Mouse (Mus musculus) gastrocnemius, postnatal 25 days (tissue): ENCODE data around the gene Stom. TPM values are rescaled to one million over a fixed set of nuclear protein-coding genes. Genes with fewer than 3 reads are reported as not detected.

Experiments
- DNase-seq: peaks from one replicate; pipeline ENCODE4 v3.0.0; 2022
- total RNA-seq, 2 experiments: library from RNA; stranded (reverse); gene quantifications; 1 replicate in 1 of 2; 2 replicates in 1 of 2; pipeline ENCODE4 v1.2.3; 2021

Gene Stom
- total RNA-seq, 2 experiments from 2014 or later: 11.8 to 25.2 TPM

GRCm38 (mm10) chr2:35320399-35320798 is 16.4 kb downstream of the Stom start:
- no peak for DNase-seq

- no peak for DNase-seq
These were observed 18.4 kb downstream of the Stom start for GRCm38 (mm10) chr2:35318405-35318804.

GRCm38 (mm10) chr2:35317604-35318003 is 19.2 kb downstream of the Stom start:
- no peak for DNase-seq

- DNase-seq: no peak
These were observed 22.5 kb downstream of the Stom start for GRCm38 (mm10) chr2:35314300-35314699.

- no peak for DNase-seq
These were observed 26.8 kb downstream of the Stom start for GRCm38 (mm10) chr2:35309906-35310493.

- no peak for DNase-seq
These were observed 28.6 kb downstream of the Stom start for GRCm38 (mm10) chr2:35308166-35308565.

- no peak for DNase-seq
These were observed 34.5 kb downstream of the Stom start for GRCm38 (mm10) chr2:35302049-35302885.

GRCm38 (mm10) chr2:35299437-35299836 is 37.3 kb downstream of the Stom start:
- DNase-seq: no peak

GRCm38 (mm10) chr2:35297703-35298332 is 39.0 kb downstream of the Stom start:
- peak; percentile 59 for DNase-seq

GRCm38 (mm10) chr2:35293291-35293690 is 43.5 kb downstream of the Stom start:
- no peak for DNase-seq

GRCm38 (mm10) chr2:35292700-35293099 is 44.1 kb downstream of the Stom start:
- DNase-seq: no peak

GRCm38 (mm10) chr2:35291856-35292255 is 44.9 kb downstream of the Stom start:
- no peak for DNase-seq

- no peak for DNase-seq
These were observed 47.8 kb downstream of the Stom start for GRCm38 (mm10) chr2:35288758-35289635.

GRCm38 (mm10) chr2:35287017-35287620 is 49.7 kb downstream of the Stom start:
- DNase-seq: no peak

GRCm38 (mm10) chr2:35285209-35285608 is 51.6 kb downstream of the Stom start:
- no peak for DNase-seq

GRCm38 (mm10) chr2:35283997-35284396 is 52.8 kb downstream of the Stom start:
- DNase-seq: no peak

- DNase-seq: peak; percentile 85
These were observed 54.6 kb downstream of the Stom start for GRCm38 (mm10) chr2:35282214-35282613.

GRCm38 (mm10) chr2:35280001-35280400 is 56.8 kb downstream of the Stom start:
- DNase-seq: no peak

- peak; percentile 80 for DNase-seq
These were observed 58.2 kb downstream of the Stom start for GRCm38 (mm10) chr2:35278371-35279210.

- peak; percentile 95 for DNase-seq
These were observed 59.1 kb downstream of the Stom start for GRCm38 (mm10) chr2:35277686-35278085.

- DNase-seq: peak; percentile 86
These were observed 63.2 kb downstream of the Stom start for GRCm38 (mm10) chr2:35273536-35273935.
